Mouse (Mus musculus): ENCODE data around the gene Tigd2. TPM values are rescaled to one million over a fixed set of nuclear protein-coding genes. Genes with fewer than 3 reads are reported as not detected.

Tigd2 gene
- 25.6 TPM for polyA plus RNA-seq (2017; shearing (Covaris generic))

GRCm38 (mm10) chr6:59208685-59209298 lies at the start of gene Tigd2:
TSS of gene Tigd2 (plus strand) at chr6:59208870.

Other genes with a start within 250 kb of the Tigd2 start
- 0.07 TPM for gene Fam13a, start 184.3 kb upstream of the Tigd2 start, polyA plus RNA-seq (2017; shearing (Covaris generic))
- gene Gprin3, start 217.4 kb downstream of the Tigd2 start, polyA plus RNA-seq (2017; shearing (Covaris generic)): 24.0 TPM

All from effector memory CD4-positive, alpha-beta T cell, adult 5 months (primary cell).